Mouse (Mus musculus): ENCODE data around the gene Mad1l1. TPM values are rescaled to one million over a fixed set of nuclear protein-coding genes. Genes with fewer than 3 reads are reported as not detected.

Gene Mad1l1
- total and polyA plus RNA-seq, 3 experiments, result 40.5 to 65.2 TPM; not detected in 1

DNA sequence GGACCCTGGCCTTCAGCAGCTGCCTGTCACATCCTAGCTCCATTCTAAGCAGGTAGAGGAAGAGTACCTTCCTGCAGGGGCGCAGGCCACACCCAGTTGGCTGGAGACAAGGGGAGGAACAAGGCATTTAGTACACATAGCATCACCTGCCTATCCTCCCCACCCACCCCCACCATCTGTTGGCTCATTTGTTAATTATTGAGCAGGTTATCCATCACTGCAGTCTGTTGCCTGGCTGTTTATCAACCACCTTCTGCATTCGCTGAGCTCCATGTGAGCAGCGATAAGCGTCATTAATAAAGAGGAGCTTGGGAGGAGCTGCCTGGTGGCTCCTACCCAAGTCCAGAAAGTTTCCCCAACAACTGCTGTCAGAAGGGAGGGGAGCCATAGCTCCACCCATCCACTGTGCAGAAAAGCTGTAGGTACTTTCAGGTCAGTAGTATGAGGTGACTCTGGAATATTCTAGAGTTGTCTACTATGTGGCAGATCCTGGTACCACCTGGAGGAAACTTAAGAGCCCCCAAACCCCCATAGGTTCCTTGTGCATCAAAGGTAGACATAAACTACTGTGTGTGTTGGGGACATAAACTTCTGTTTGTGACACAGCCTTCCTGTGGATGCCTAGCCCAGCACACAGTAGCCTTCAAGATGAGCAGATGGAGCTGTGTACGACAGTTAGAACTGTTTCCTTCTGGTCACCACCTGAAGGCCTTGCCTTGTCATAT lies 286.9 kb downstream of the Mad1l1 start:
- TF ChIP-seq EP300 (IDR thresholded peaks at IDR 0.05; ENCODE audit: low read depth in 1 of 2, low read length in 2 of 2) (peak; percentile 36 to 73; a peak in 3 of 4 replicates), NELFE (IDR thresholded peaks at IDR 0.05; ENCODE audit: low read depth, low read length) (no peak), TAL1 (IDR thresholded peaks at IDR 0.05; ENCODE audit: low read length) (peak; percentile 49), GATA1 (IDR thresholded peaks at IDR 0.05; ENCODE audit: low read depth, low read length) (peak; percentile 58), ETS1 (IDR thresholded peaks at IDR 0.05; ENCODE audit: low read depth, low read length) (0 out of 2 replicates have a peak, but pooled peaks have one; percentile 31), SMC3 (IDR thresholded peaks at IDR 0.05; ENCODE audit: low read depth, low read length) (no peak), TCF12 (IDR thresholded peaks at IDR 0.05; ENCODE audit: low read depth, low read length) (peak; percentile 79), MAX (IDR thresholded peaks at IDR 0.05; ENCODE audit: low read length) (no peak), CHD1 (IDR thresholded peaks at IDR 0.05; ENCODE audit: low read depth, low read length) (no peak), ELF1 (IDR thresholded peaks at IDR 0.05; ENCODE audit: low read depth, low read length) (no peak)
- Histone ChIP-seq H3K4me1 (ENCODE audit: control insufficient read depth in 1 of 2, insufficient read depth in 2 of 2, low read length in 2 of 2) (no peaks in the 10 kb centered on the region), H3K9ac (ENCODE audit: control insufficient read depth, low read depth, low read length, poor library complexity, severe bottlenecking) (no peak overlapping the region), H3K27me3 (ENCODE audit: control insufficient read depth in 1 of 2, insufficient read depth in 2 of 2, low read length in 2 of 2) (no peaks in the 10 kb centered on the region), H3K27ac (ENCODE audit: control insufficient read depth, low read depth, low read length) (peak overlapping the region; percentile 62), H3K79me2 (ENCODE audit: control insufficient read depth, insufficient read depth, low read length, poor library complexity) (no peaks in the 10 kb centered on the region), H3K36me3 (ENCODE audit: control insufficient read depth in 1 of 2, insufficient read depth in 2 of 2, low read length in 2 of 2) (no peaks in the 10 kb centered on the region), H3K9me3 (replicated peaks; ENCODE audit: insufficient read depth, low read length) (no peaks in the 10 kb centered on the region), H3K4me3 (ENCODE audit: control insufficient read depth in 1 of 2, insufficient read depth in 1 of 2, low read depth in 2 of 2, low read length in 2 of 2) (no peak overlapping the region)
- DNase-seq (ENCODE audit: low read depth, low spot score), result peak; percentile 57

DNA sequence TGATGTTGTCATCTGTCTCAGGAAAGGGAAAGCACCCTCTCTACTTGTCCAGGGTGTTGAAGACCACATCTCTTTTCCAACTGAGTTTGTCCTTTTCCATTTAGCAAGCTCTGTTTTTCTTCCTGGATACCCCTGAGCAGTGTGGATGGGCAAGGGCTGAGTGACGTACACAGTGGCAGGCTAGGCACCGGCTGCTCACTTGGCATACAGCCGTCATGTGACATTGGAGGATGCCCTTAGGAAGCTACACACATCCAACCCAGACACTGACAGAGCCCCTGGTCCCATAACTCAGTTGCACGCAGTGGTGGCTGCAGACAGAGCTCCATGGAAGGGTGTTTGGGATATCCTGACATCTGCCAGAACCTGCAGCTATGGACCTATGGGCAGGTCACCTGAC lies 295.0 kb downstream of the Mad1l1 start:
- H3K27me3 ChIP-seq (ENCODE audit: control insufficient read depth in 1 of 2, insufficient read depth in 2 of 2, low read length in 2 of 2), result no peaks in the 10 kb centered on the region
- H3K9me3 ChIP-seq (replicated peaks; ENCODE audit: insufficient read depth, low read length), result no peaks in the 10 kb centered on the region
- H3K4me3 ChIP-seq (ENCODE audit: control insufficient read depth in 1 of 2, insufficient read depth in 1 of 2, low read depth in 2 of 2, low read length in 2 of 2), result no peak overlapping the region
- TF ChIP-seq RCOR1 (IDR thresholded peaks at IDR 0.05; ENCODE audit: low read depth, low read length), result no peak
- no peak for TF ChIP-seq KAT2A (conservative IDR thresholded peaks at IDR 0.05; ENCODE audit: low read depth, low read length)
- TF ChIP-seq GATA1 (IDR thresholded peaks at IDR 0.05; ENCODE audit: low read depth, low read length), result no peak
- no peak for TF ChIP-seq POLR2AphosphoS5 (IDR thresholded peaks at IDR 0.05; ENCODE audit: borderline replicate concordance, low read depth, low read length)
- no peak for TF ChIP-seq NRF1 (IDR thresholded peaks at IDR 0.05; ENCODE audit: insufficient read depth, low read depth, low read length, poor library complexity, severe bottlenecking)
- TF ChIP-seq SMC3 (IDR thresholded peaks at IDR 0.05; ENCODE audit: low read depth, low read length), result no peak
- TF ChIP-seq MEF2A (IDR thresholded peaks at IDR 0.05; ENCODE audit: extremely low read depth, insufficient replicate concordance, low read depth, low read length, poor library complexity, severe bottlenecking), result no peak
- no peak for TF ChIP-seq CHD2 (IDR thresholded peaks at IDR 0.05; ENCODE audit: low read length)
- DNase-seq (ENCODE audit: low read depth, low spot score), result no peak
- no peak overlapping the region for H3K9ac ChIP-seq (ENCODE audit: control insufficient read depth, low read depth, low read length, poor library complexity, severe bottlenecking)
- no peaks in the 10 kb centered on the region for H3K4me1 ChIP-seq (ENCODE audit: control insufficient read depth in 1 of 2, insufficient read depth in 2 of 2, low read length in 2 of 2)
- H3K36me3 ChIP-seq (ENCODE audit: control insufficient read depth in 1 of 2, insufficient read depth in 2 of 2, low read length in 2 of 2), result no peaks in the 10 kb centered on the region; a peak in 1 of 4 replicates
- no peak overlapping the region for H3K27ac ChIP-seq (ENCODE audit: control insufficient read depth, low read depth, low read length)
- no peaks in the 10 kb centered on the region for H3K79me2 ChIP-seq (ENCODE audit: control insufficient read depth, insufficient read depth, low read length, poor library complexity)

Data from MEL (cell line).